Mouse (Mus musculus): ENCODE measurements around the gene Vmp1. TPM values are rescaled to one million over a fixed set of nuclear protein-coding genes. Genes with fewer than 3 reads are reported as not detected.
A peak's percentile ranks its signal among the peaks of the same experiment; 100 is the strongest.

Gene Vmp1
- total and polyA plus RNA-seq, 3 experiments, result 80.9 to 209 (median 167) TPM

DNA sequence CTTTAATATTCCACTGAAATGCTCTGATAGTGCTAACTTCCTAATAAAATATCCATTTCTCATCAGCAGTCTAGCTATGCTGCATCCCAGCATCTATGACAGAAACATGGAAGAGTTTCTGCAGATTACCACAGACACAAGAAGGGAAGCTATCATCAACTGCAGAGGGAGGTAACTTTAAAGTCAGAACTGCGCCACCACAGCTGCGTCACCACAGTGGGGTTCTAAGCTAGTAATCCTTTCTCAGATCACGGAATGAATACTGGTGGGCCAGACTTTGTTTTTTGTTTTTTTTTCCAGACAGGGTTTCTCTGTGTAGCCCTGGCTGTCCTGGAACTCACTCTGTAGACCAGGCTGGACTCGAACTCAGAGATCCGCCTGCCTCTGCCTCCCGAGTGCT is 88.3 kb downstream of the Vmp1 start:
- no peaks in the 10 kb centered on the region for H3K9me3 ChIP-seq (replicated peaks; ENCODE audit: low read length)
- TF ChIP-seq MAZ (IDR thresholded peaks at IDR 0.05; ENCODE audit: low read depth, low read length) (no peak), IRF4 (IDR thresholded peaks at IDR 0.05; ENCODE audit: low read depth, low read length) (peak; percentile 18; the same call in 1 of the 2 replicates), CTCF (conservative IDR thresholded peaks at IDR 0.05 in 1 of 2, IDR thresholded peaks at IDR 0.05 in 1 of 2; ENCODE audit: low read depth in 2 of 2, low read length in 2 of 2) (no peak)
- in situ Hi-C loops (cut with MboI; ENCODE audit: low pct_ligation_motif_present, low pct_unique_long_range_greater_than_20kb, low sequenced_read_pairs) (no loop called here), dilution Hi-C loops (cut with MboI; ENCODE audit: extremely low pct_ligation_motif_present, extremely low pct_unique_long_range_greater_than_20kb, low sequenced_read_pairs) (no loop called here)
- peaks cover 31 to 88% of the 10 kb centered on the region in 2 experiments for H3K4me1 ChIP-seq (ENCODE audit: control insufficient read depth in 1 of 2, insufficient read depth in 2 of 2)
- no peak overlapping the region for H3K4me2 ChIP-seq (ENCODE audit: insufficient read depth, low read depth, poor library complexity, severe bottlenecking)
- DNase-seq (ENCODE audit: extremely low read depth), result no peak
- H3K79me2 ChIP-seq (replicated peaks; ENCODE audit: control insufficient read depth, extremely low read depth, insufficient read depth, poor library complexity, severe bottlenecking), result peaks cover 8% of the 10 kb centered on the region
- no peaks in the 10 kb centered on the region for H3K27me3 ChIP-seq (replicated peaks)
- peak overlapping the region; percentile 22; the same call in 1 of the 2 replicates for H3K27ac ChIP-seq (ENCODE audit: insufficient read depth, low read depth)
- peaks cover 5 to 16% of the 10 kb centered on the region in 2 experiments for H3K36me3 ChIP-seq (replicated peaks in 1 of 2; ENCODE audit: control insufficient read depth in 1 of 2, insufficient read depth in 1 of 2, low read length in 1 of 2)
- no peak overlapping the region for H3K4me3 ChIP-seq (replicated peaks in 1 of 3; ENCODE audit: low read depth in 2 of 3, low read length in 2 of 3, poor library complexity in 1 of 3)
- no peak overlapping the region for H3K9ac ChIP-seq (ENCODE audit: insufficient read depth, low read depth)

DNA sequence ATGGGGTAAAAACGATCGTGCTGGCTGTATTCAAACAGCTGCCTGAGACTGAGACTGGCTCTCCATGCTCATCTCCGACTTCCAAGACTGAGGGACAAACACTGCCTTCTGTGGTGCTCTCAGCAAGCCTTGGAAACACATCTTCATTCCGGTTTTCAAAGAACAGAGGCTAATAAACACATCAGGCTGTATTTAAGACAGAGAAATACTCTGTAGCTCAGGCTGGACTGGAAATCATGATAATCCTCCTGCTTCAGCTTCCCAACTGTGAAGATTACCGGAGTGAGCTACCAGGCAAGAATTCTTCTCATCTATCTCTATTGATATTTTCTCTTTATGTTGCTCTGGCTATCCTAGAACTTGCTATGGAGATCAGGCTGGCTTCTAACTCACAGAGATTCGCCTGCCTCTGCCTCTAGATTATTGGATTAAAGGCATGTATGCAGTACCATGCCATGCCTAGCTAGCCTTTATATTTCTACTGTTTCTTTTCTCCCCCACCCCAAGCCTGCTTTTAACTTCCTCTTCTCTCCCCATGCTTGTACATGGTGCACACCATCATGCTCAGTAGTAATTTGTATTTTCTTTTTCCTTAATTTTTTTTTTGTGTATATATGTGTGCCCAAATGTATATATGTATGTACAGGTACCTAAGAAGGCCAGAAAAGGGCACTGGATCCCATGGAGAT is 89.3 kb downstream of the Vmp1 start:
- peaks cover 2 to 7% of the 10 kb centered on the region in 2 experiments for H3K36me3 ChIP-seq (replicated peaks in 1 of 2; ENCODE audit: control insufficient read depth in 1 of 2, insufficient read depth in 1 of 2, low read length in 1 of 2)
- peak overlapping the region; percentile 88 for H3K27ac ChIP-seq (ENCODE audit: insufficient read depth, low read depth)
- peaks cover 31 to 85% of the 10 kb centered on the region in 2 experiments for H3K4me1 ChIP-seq (ENCODE audit: control insufficient read depth in 1 of 2, insufficient read depth in 2 of 2)
- H3K4me3 ChIP-seq (replicated peaks in 1 of 3; ENCODE audit: low read depth in 2 of 3, low read length in 2 of 3, poor library complexity in 1 of 3), result peak overlapping the region in 1 of 3 experiments; percentile 5
- H3K27me3 ChIP-seq (replicated peaks), result no peaks in the 10 kb centered on the region
- peak overlapping the region; percentile 73 for H3K9ac ChIP-seq (ENCODE audit: insufficient read depth, low read depth)
- in situ Hi-C loops (cut with MboI; ENCODE audit: low pct_ligation_motif_present, low pct_unique_long_range_greater_than_20kb, low sequenced_read_pairs), result no loop called here
- DNase-seq (ENCODE audit: extremely low read depth), result no peak
- peak overlapping the region; percentile 79 for H3K4me2 ChIP-seq (ENCODE audit: insufficient read depth, low read depth, poor library complexity, severe bottlenecking)
- dilution Hi-C loops (cut with MboI; ENCODE audit: extremely low pct_ligation_motif_present, extremely low pct_unique_long_range_greater_than_20kb, low sequenced_read_pairs), result no loop called here
- TF ChIP-seq SMC3 (IDR thresholded peaks at IDR 0.05; ENCODE audit: low read depth, low read length), result no peak
- TF ChIP-seq MAZ (IDR thresholded peaks at IDR 0.05; ENCODE audit: low read depth, low read length), result no peak
- no peak for TF ChIP-seq HCFC1 (IDR thresholded peaks at IDR 0.05; ENCODE audit: low read depth, low read length)
- TF ChIP-seq UBTF (IDR thresholded peaks at IDR 0.05; ENCODE audit: low read depth, low read length), result no peak
- no peak for TF ChIP-seq NELFE (IDR thresholded peaks at IDR 0.05; ENCODE audit: low read depth, low read length)
- TF ChIP-seq NRF1 (IDR thresholded peaks at IDR 0.05; ENCODE audit: low read depth, low read length), result no peak
- no peak for TF ChIP-seq ZC3H11A (IDR thresholded peaks at IDR 0.05; ENCODE audit: low read depth, low read length)
- TF ChIP-seq BHLHE40 (IDR thresholded peaks at IDR 0.05; ENCODE audit: low read depth, low read length), result no peak
- no peak for TF ChIP-seq ZKSCAN1 (IDR thresholded peaks at IDR 0.05; ENCODE audit: borderline replicate concordance, low read depth, low read length)
- no peak for TF ChIP-seq MEF2A (IDR thresholded peaks at IDR 0.05; ENCODE audit: borderline replicate concordance, low read depth, low read length)
- H3K9me3 ChIP-seq (replicated peaks; ENCODE audit: low read length), result no peaks in the 10 kb centered on the region
- peaks cover 8% of the 10 kb centered on the region for H3K79me2 ChIP-seq (replicated peaks; ENCODE audit: control insufficient read depth, extremely low read depth, insufficient read depth, poor library complexity, severe bottlenecking)

DNA sequence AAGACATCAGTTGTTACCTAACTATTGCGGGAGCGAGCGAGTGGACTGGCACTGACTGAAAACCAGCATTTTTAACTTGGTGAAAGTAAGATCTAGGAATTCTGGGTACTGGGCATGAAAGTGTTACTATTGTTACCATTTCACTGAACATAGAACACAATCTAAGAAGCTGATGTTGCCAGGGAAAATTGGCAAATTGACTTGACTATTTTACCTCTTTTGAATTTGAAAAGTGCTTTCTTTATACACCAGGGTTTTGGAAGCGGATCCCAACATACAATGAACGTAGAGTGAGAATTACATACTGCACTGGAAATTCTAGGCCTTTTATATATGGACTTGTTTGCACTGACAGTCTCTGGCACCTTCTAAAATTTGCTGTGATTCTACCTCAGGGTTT is 90.2 kb downstream of the Vmp1 start:
- Histone ChIP-seq H3K9ac (ENCODE audit: insufficient read depth, low read depth) (peak overlapping the region; percentile 73), H3K9me3 (replicated peaks; ENCODE audit: low read length) (no peaks in the 10 kb centered on the region), H3K36me3 (replicated peaks in 1 of 2; ENCODE audit: control insufficient read depth in 1 of 2, insufficient read depth in 1 of 2, low read length in 1 of 2) (peaks cover 2 to 5% of the 10 kb centered on the region in 2 experiments), H3K79me2 (replicated peaks; ENCODE audit: control insufficient read depth, extremely low read depth, insufficient read depth, poor library complexity, severe bottlenecking) (peaks cover 8% of the 10 kb centered on the region), H3K4me1 (ENCODE audit: control insufficient read depth in 1 of 2, insufficient read depth in 2 of 2) (peaks cover 31 to 86% of the 10 kb centered on the region in 2 experiments), H3K4me3 (replicated peaks in 1 of 3; ENCODE audit: low read depth in 2 of 3, low read length in 2 of 3, poor library complexity in 1 of 3) (no peak overlapping the region), H3K4me2 (ENCODE audit: insufficient read depth, low read depth, poor library complexity, severe bottlenecking) (peak overlapping the region; percentile 79), H3K27ac (ENCODE audit: insufficient read depth, low read depth) (peak overlapping the region; percentile 88), H3K27me3 (replicated peaks) (no peaks in the 10 kb centered on the region)
- dilution Hi-C loops (cut with MboI; ENCODE audit: extremely low pct_ligation_motif_present, extremely low pct_unique_long_range_greater_than_20kb, low sequenced_read_pairs) (no loop called here), in situ Hi-C loops (cut with MboI; ENCODE audit: low pct_ligation_motif_present, low pct_unique_long_range_greater_than_20kb, low sequenced_read_pairs) (no loop called here)
- DNase-seq (ENCODE audit: extremely low read depth), result no peak
- TF ChIP-seq MEF2A (IDR thresholded peaks at IDR 0.05; ENCODE audit: borderline replicate concordance, low read depth, low read length) (no peak), ZC3H11A (IDR thresholded peaks at IDR 0.05; ENCODE audit: low read depth, low read length) (no peak), ETS1 (conservative IDR thresholded peaks at IDR 0.05; ENCODE audit: low read depth, low read length) (no peak), KAT2A (IDR thresholded peaks at IDR 0.05; ENCODE audit: insufficient replicate concordance, low read length) (no peak), ZMIZ1 (IDR thresholded peaks at IDR 0.05; ENCODE audit: low read depth, low read length) (no peak), USF2 (conservative IDR thresholded peaks at IDR 0.05; ENCODE audit: low read depth, low read length) (no peak)

All from CH12.LX (cell line).